Mouse (Mus musculus) liver, embryonic 16.5 days (tissue): ENCODE results near the gene Cfap36. TPM values are rescaled to one million over a fixed set of nuclear protein-coding genes. Genes with fewer than 3 reads are reported as not detected.

Experiments
- ATAC-seq: fragments of 200-750 bp; cut with Nextera tagmentation; 2 replicates; pipeline ENCODE4 v1.8.0; 2017; ENCODE audit warnings: low read depth, mild to moderate bottlenecking, moderate number of reproducible peaks, moderate library complexity
- H3K27ac ChIP-seq: fragments of 300-500 bp; sonication (generic); 2 replicates; pipeline ENCODE4 v1.5.1; 2014; ENCODE audit warnings: mild to moderate bottlenecking, low read length
- H3K27me3 ChIP-seq: fragments of 300-500 bp; sonication (generic); 2 replicates; pipeline ENCODE4 v1.6.1; 2014; ENCODE audit warnings: low read depth, low read length, mixed read lengths; ENCODE audit not compliant: control insufficient read depth, insufficient read depth
- H3K36me3 ChIP-seq: fragments of 300-500 bp; sonication (generic); 2 replicates; pipeline ENCODE4 v1.6.1; 2014; ENCODE audit warnings: mild to moderate bottlenecking; ENCODE audit not compliant: control insufficient read depth, insufficient read depth
- H3K4me1 ChIP-seq: fragments of 300-500 bp; sonication (generic); 2 replicates; pipeline ENCODE4 v1.6.1; 2014; ENCODE audit warnings: low read depth, low read length, mixed read lengths; ENCODE audit not compliant: control insufficient read depth
- H3K4me2 ChIP-seq: fragments of 300-500 bp; sonication (generic); 2 replicates; pipeline ENCODE4 v1.6.1; 2014; ENCODE audit warnings: low read depth, low read length, mixed read lengths
- H3K4me3 ChIP-seq: fragments of 300-500 bp; sonication (generic); 2 replicates; pipeline ENCODE4 v1.5.1; 2014; ENCODE audit warnings: low read depth, mild to moderate bottlenecking, low read length
- H3K9ac ChIP-seq: fragments of 300-500 bp; sonication (generic); 2 replicates; pipeline ENCODE4 v1.6.1; 2014; ENCODE audit warnings: low read depth, low read length
- H3K9me3 ChIP-seq: fragments of 300-500 bp; sonication (generic); replicated peaks from 2 replicates; pipeline ENCODE4 v1.6.1; 2016; ENCODE audit warnings: low read length; ENCODE audit not compliant: control insufficient read depth
- WGBS: fragments of 180-500 bp; shearing (Covaris S2); extraction: QIAGEN DNeasy Blood & Tissue Kit; methylation state at CpG from one replicate; pipeline ENCODE4 v1.1.7; 2014; ENCODE audit not compliant: insufficient replicate concordance; 5-methylcytosine and 5-hydroxymethylcytosine counted together
- polyA plus RNA-seq: library from polyadenylated mRNA; unstranded; fragments of >200 nt; fragmentation: Nextera tagmentation; extraction: Ambion mirVana; gene quantifications from 2 replicates; pipeline ENCODE4 v1.2.1, GENCODE M21; 2015

The Cfap36 gene
- polyA plus RNA-seq, 1 experiment from 2014 or later, result 8.8 TPM

GRCm38 (mm10) chr11:29241961-29242360 lies 5.2 kb downstream of the Cfap36 start:
- no peak for ATAC-seq
- Histone ChIP-seq H3K27ac (no peak overlapping the region), H3K9ac (no peak overlapping the region), H3K9me3 (no peaks in the 10 kb centered on the region), H3K4me2 (no peak overlapping the region), H3K4me3 (no peak overlapping the region), H3K36me3 (no peaks in the 10 kb centered on the region), H3K4me1 (peaks cover 7% of the 10 kb centered on the region), H3K27me3 (no peaks in the 10 kb centered on the region)
- 77% methylated on average over 4 of the region's 4 CpGs for WGBS

- Histone ChIP-seq H3K27ac (no peak overlapping the region), H3K4me1 (no peaks in the 10 kb centered on the region), H3K9ac (no peak overlapping the region), H3K4me2 (no peak overlapping the region), H3K27me3 (no peaks in the 10 kb centered on the region), H3K36me3 (no peaks in the 10 kb centered on the region), H3K9me3 (no peaks in the 10 kb centered on the region), H3K4me3 (no peak overlapping the region)
- ATAC-seq, result no peak
- WGBS, result 80% methylated on average over 1 of the region's 1 CpGs
Measured at GRCm38 (mm10) chr11:29239353-29239752, 7.9 kb downstream of the Cfap36 start.

- H3K27ac ChIP-seq, result no peak overlapping the region
- H3K9me3 ChIP-seq, result no peaks in the 10 kb centered on the region
- no peaks in the 10 kb centered on the region for H3K27me3 ChIP-seq
- no peaks in the 10 kb centered on the region for H3K36me3 ChIP-seq
- no peak overlapping the region for H3K9ac ChIP-seq
- 77% methylated on average over 3 of the region's 3 CpGs for WGBS
- ATAC-seq, result no peak
- H3K4me2 ChIP-seq, result no peak overlapping the region
- no peaks in the 10 kb centered on the region for H3K4me1 ChIP-seq
- no peak overlapping the region for H3K4me3 ChIP-seq
Measured at GRCm38 (mm10) chr11:29238551-29238950, 8.7 kb downstream of the Cfap36 start.

- no peak for ATAC-seq
- Histone ChIP-seq H3K27ac (no peak overlapping the region), H3K9me3 (no peaks in the 10 kb centered on the region), H3K4me3 (no peak overlapping the region), H3K36me3 (no peaks in the 10 kb centered on the region), H3K4me2 (no peak overlapping the region), H3K9ac (no peak overlapping the region), H3K4me1 (no peaks in the 10 kb centered on the region), H3K27me3 (no peaks in the 10 kb centered on the region)
Measured at GRCm38 (mm10) chr11:29238047-29238446, 9.2 kb downstream of the Cfap36 start.

- no peak for ATAC-seq
- Histone ChIP-seq H3K27ac (no peak overlapping the region), H3K4me1 (no peaks in the 10 kb centered on the region), H3K27me3 (no peaks in the 10 kb centered on the region), H3K9ac (no peak overlapping the region), H3K36me3 (no peaks in the 10 kb centered on the region), H3K4me3 (no peak overlapping the region), H3K4me2 (no peak overlapping the region), H3K9me3 (no peaks in the 10 kb centered on the region)
Measured at GRCm38 (mm10) chr11:29237364-29237763, 9.8 kb downstream of the Cfap36 start.

- H3K9ac ChIP-seq, result no peak overlapping the region
- no peaks in the 10 kb centered on the region for H3K27me3 ChIP-seq
- ATAC-seq, result no peak
- no peak overlapping the region for H3K4me3 ChIP-seq
- no peaks in the 10 kb centered on the region for H3K36me3 ChIP-seq
- no peaks in the 10 kb centered on the region for H3K4me1 ChIP-seq
- WGBS, result 86% methylated on average over 1 of the region's 1 CpGs
- H3K4me2 ChIP-seq, result no peak overlapping the region
- H3K27ac ChIP-seq, result no peak overlapping the region
- H3K9me3 ChIP-seq, result no peaks in the 10 kb centered on the region
Measured at GRCm38 (mm10) chr11:29233569-29233968, 13.6 kb downstream of the Cfap36 start.

GRCm38 (mm10) chr11:29228957-29229356 lies 18.3 kb downstream of the Cfap36 start:
- Histone ChIP-seq H3K4me2 (no peak overlapping the region), H3K36me3 (peaks cover 12% of the 10 kb centered on the region), H3K27ac (no peak overlapping the region), H3K27me3 (no peaks in the 10 kb centered on the region), H3K9ac (no peak overlapping the region), H3K4me3 (no peak overlapping the region), H3K9me3 (no peaks in the 10 kb centered on the region), H3K4me1 (no peaks in the 10 kb centered on the region)
- 67% methylated on average over 2 of the region's 2 CpGs for WGBS
- ATAC-seq, result peak; percentile 63

- 81% methylated on average over 2 of the region's 2 CpGs for WGBS
Measured at GRCm38 (mm10) chr11:29224754-29225153, 22.5 kb downstream of the Cfap36 start.

GRCm38 (mm10) chr11:29222310-29222709 lies 24.9 kb downstream of the Cfap36 start:
- H3K27ac ChIP-seq, result no peak overlapping the region
- H3K9ac ChIP-seq, result no peak overlapping the region
- H3K27me3 ChIP-seq, result no peaks in the 10 kb centered on the region
- peaks cover 47% of the 10 kb centered on the region for H3K36me3 ChIP-seq
- H3K9me3 ChIP-seq, result no peaks in the 10 kb centered on the region
- WGBS, result 42% methylated on average over 5 of the region's 5 CpGs
- H3K4me2 ChIP-seq, result no peak overlapping the region
- H3K4me1 ChIP-seq, result no peaks in the 10 kb centered on the region
- H3K4me3 ChIP-seq, result no peak overlapping the region
- ATAC-seq, result no peak

More at GRCm38 (mm10) chr11:29224754-29225153, 22.5 kb downstream of the Cfap36 start:
- no peaks in the 10 kb centered on the region for H3K27me3 ChIP-seq
- H3K4me1 ChIP-seq, result no peaks in the 10 kb centered on the region
- H3K27ac ChIP-seq, result no peak overlapping the region
- no peak overlapping the region for H3K4me3 ChIP-seq
- H3K9me3 ChIP-seq, result no peaks in the 10 kb centered on the region
- peaks cover 41% of the 10 kb centered on the region for H3K36me3 ChIP-seq
- no peak for ATAC-seq
- H3K9ac ChIP-seq, result no peak overlapping the region
- no peak overlapping the region for H3K4me2 ChIP-seq

- no peaks in the 10 kb centered on the region for H3K27me3 ChIP-seq
- ATAC-seq, result no peak
- H3K9ac ChIP-seq, result no peak overlapping the region
- H3K36me3 ChIP-seq, result peaks cover 59% of the 10 kb centered on the region
- H3K4me2 ChIP-seq, result no peak overlapping the region
- H3K4me1 ChIP-seq, result peaks cover 4% of the 10 kb centered on the region
- H3K27ac ChIP-seq, result no peak overlapping the region
- no peaks in the 10 kb centered on the region for H3K9me3 ChIP-seq
- H3K4me3 ChIP-seq, result no peak overlapping the region
Measured at GRCm38 (mm10) chr11:29219055-29219454, 28.2 kb downstream of the Cfap36 start.
